Mouse (Mus musculus): ENCODE measurements at regions not wholly inside any gene's neighbourhood (a gene's known extent, or its start where the extent isn't known, plus 50 kb on each side); places are given as distances from the start of the nearest gene placed in this dataset.

DNA sequence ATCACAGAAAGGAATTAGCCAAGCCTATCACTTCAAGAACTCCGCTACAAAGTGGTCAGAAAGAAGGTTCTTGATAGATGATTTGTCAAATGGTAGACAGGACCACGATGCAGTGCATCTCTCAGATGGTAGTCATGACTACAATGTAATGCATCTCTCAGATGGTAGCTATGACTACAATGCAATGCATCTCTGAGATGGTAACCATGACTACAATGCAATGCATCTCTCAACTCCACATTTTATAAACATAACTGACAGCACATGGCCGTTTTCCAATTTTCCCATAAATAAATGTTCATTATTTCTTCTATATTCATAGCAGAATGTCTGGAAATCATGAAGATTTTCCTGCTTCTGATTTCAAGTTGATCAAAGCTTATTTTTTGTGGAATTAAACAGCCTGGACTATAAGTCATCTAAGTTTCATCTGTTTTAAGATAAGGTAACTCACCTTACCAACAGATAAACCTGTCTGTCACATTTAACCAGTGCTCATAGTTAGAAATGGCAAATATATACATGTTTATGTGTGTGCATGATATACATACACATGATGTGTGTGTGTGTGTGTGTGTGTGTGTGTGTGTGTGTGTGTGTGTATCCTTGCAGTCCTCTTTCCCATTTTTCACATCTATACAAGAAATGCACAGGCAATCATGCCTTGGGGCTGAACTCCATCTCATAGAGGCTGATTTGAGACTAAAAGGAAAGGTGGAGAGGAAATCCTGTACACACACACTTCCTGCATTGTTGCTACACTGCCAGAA is 122.4 kb downstream of the Phf3 start:
- no peaks in the 10 kb centered on the region for H3K4me1 ChIP-seq (ENCODE audit: control insufficient read depth, insufficient read depth, low read length)
- H3K27me3 ChIP-seq (ENCODE audit: control insufficient read depth, insufficient read depth, low read length), result no peaks in the 10 kb centered on the region
- H3K9ac ChIP-seq (ENCODE audit: low read depth, low read length), result no peak overlapping the region
- H3K36me3 ChIP-seq (ENCODE audit: control insufficient read depth, insufficient read depth, low read length), result no peaks in the 10 kb centered on the region
- no peak overlapping the region for H3K4me3 ChIP-seq (ENCODE audit: insufficient read depth, low read depth, low read length)
- no peak for DNase-seq (ENCODE audit: extremely low read depth, low read depth, low spot score)
- no peak for TF ChIP-seq POLR2A (IDR thresholded peaks at IDR 0.05; ENCODE audit: extremely low read depth, insufficient read depth, low read length)
- no peak overlapping the region for H3K27ac ChIP-seq (replicated peaks; ENCODE audit: insufficient read depth, low read depth, low read length)
- H3K79me2 ChIP-seq (ENCODE audit: control insufficient read depth, insufficient read depth, low read length), result no peaks in the 10 kb centered on the region
- WGBS, result 62% methylated on average over 3 of the region's 3 CpGs

DNA sequence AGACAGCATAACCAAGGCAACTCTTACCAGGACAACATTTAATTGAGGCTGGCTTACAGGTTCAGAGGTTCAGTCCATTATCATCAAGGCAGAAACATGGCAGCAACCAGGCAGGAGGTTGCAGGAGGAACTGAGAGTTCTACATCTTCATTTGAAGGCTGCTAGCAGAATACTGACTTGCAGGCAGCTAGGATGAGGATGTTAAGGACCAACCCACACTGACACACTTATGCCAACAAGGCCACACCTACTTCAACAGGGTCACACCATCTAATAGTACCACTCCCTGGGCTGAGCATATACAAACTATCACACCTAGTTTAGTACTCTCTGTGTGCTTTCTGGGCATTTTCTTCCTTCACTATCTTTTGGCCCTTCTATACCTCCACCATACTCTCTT is 131.8 kb downstream of the Phf3 start:
- H3K4me3 ChIP-seq (ENCODE audit: insufficient read depth, low read depth, low read length), result no peak overlapping the region
- no peak overlapping the region for H3K9ac ChIP-seq (ENCODE audit: low read depth, low read length)
- TF ChIP-seq POLR2A (IDR thresholded peaks at IDR 0.05; ENCODE audit: extremely low read depth, insufficient read depth, low read length) (no peak), CTCF (IDR thresholded peaks at IDR 0.05; ENCODE audit: low read depth, low read length) (no peak)
- DNase-seq (ENCODE audit: extremely low read depth, low read depth, low spot score), result no peak
- no peaks in the 10 kb centered on the region for H3K4me1 ChIP-seq (ENCODE audit: control insufficient read depth, insufficient read depth, low read length)
- no peaks in the 10 kb centered on the region for H3K27me3 ChIP-seq (ENCODE audit: control insufficient read depth, insufficient read depth, low read length)
- no peak overlapping the region for H3K27ac ChIP-seq (replicated peaks; ENCODE audit: insufficient read depth, low read depth, low read length)
- no peaks in the 10 kb centered on the region for H3K36me3 ChIP-seq (ENCODE audit: control insufficient read depth, insufficient read depth, low read length)
- H3K79me2 ChIP-seq (ENCODE audit: control insufficient read depth, insufficient read depth, low read length), result no peaks in the 10 kb centered on the region

DNA sequence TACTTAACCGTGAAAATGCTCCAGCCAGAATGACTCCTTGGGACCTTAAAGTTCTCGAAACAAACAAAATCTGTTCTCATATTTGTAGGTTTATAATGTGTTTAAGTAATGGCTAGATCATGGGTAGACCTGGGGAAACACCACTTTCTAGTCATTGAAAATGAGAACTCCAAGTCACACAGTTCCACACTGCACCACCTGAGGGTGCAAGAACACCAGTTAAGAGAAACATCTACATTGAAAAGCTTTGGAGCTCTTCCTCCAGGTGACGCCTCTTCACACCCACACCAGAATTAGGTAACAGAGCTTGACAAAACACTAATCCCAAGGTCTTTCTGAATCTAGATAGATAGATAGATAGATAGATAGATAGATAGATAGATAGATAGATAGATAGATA is 132.9 kb downstream of the Phf3 start:
- no peak overlapping the region for H3K27ac ChIP-seq (replicated peaks; ENCODE audit: insufficient read depth, low read depth, low read length)
- no peak overlapping the region for H3K4me3 ChIP-seq (ENCODE audit: insufficient read depth, low read depth, low read length)
- no peak overlapping the region for H3K9ac ChIP-seq (ENCODE audit: low read depth, low read length)
- no peaks in the 10 kb centered on the region for H3K36me3 ChIP-seq (ENCODE audit: control insufficient read depth, insufficient read depth, low read length)
- no peak for TF ChIP-seq POLR2A (IDR thresholded peaks at IDR 0.05; ENCODE audit: extremely low read depth, insufficient read depth, low read length)
- TF ChIP-seq CTCF (IDR thresholded peaks at IDR 0.05; ENCODE audit: low read depth, low read length), result no peak
- WGBS, result 57% methylated on average over 3 of the region's 3 CpGs
- H3K79me2 ChIP-seq (ENCODE audit: control insufficient read depth, insufficient read depth, low read length), result no peaks in the 10 kb centered on the region
- H3K4me1 ChIP-seq (ENCODE audit: control insufficient read depth, insufficient read depth, low read length), result no peaks in the 10 kb centered on the region
- DNase-seq (ENCODE audit: extremely low read depth, low read depth, low spot score), result no peak
- no peaks in the 10 kb centered on the region for H3K27me3 ChIP-seq (ENCODE audit: control insufficient read depth, insufficient read depth, low read length)

DNA sequence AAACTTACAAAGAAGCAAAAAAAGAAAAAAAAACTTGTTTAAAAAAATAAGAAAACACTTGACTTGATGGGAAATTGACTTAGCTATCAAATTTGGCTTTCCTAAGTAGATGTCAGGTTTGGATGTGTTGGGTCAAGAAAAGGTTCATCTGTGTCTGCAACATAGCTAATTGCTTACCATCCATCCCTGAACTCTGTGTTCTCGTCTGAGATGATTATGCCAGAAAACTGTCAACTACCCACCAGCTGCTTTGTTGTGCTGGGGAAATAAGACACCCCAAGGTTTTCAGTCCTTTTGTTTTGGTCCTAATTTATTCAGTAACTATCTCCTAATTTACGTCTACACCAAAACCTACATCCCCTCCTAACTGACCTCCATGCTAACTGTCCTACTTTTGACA is 152.2 kb downstream of the Phf3 start:
- no peaks in the 10 kb centered on the region for H3K36me3 ChIP-seq (ENCODE audit: control insufficient read depth, insufficient read depth, low read length)
- H3K4me3 ChIP-seq (ENCODE audit: insufficient read depth, low read depth, low read length), result no peak overlapping the region
- no peak for TF ChIP-seq CTCF (IDR thresholded peaks at IDR 0.05; ENCODE audit: low read depth, low read length)
- TF ChIP-seq POLR2A (IDR thresholded peaks at IDR 0.05; ENCODE audit: extremely low read depth, insufficient read depth, low read length), result no peak
- H3K27ac ChIP-seq (replicated peaks; ENCODE audit: insufficient read depth, low read depth, low read length), result no peak overlapping the region
- 61% methylated on average over 2 of the region's 2 CpGs for WGBS
- no peaks in the 10 kb centered on the region for H3K79me2 ChIP-seq (ENCODE audit: control insufficient read depth, insufficient read depth, low read length)
- no peaks in the 10 kb centered on the region for H3K27me3 ChIP-seq (ENCODE audit: control insufficient read depth, insufficient read depth, low read length)
- H3K4me1 ChIP-seq (ENCODE audit: control insufficient read depth, insufficient read depth, low read length), result no peaks in the 10 kb centered on the region
- no peak overlapping the region for H3K9ac ChIP-seq (ENCODE audit: low read depth, low read length)
- DNase-seq (ENCODE audit: extremely low read depth, low read depth, low spot score), result no peak

DNA sequence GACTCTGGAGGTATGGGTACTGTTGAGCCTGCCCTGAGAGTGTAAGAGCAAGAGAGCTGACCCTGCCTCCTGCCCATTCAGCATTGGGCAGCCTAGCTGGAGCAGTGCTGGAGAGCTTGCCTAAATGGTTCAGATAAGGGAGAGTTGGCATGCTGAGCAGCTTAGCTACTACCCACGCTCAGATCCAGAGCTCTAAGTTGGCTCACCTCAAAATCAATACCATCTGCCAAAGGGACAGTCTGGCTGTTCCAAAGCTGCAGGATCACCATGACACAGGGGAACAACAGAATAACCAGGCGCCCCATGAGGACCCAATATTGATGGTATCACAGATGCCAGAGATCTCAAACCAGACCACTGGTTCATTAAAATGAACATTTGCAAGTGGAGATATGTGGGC is 152.9 kb downstream of the Phf3 start:
- Histone ChIP-seq H3K36me3 (ENCODE audit: control insufficient read depth, insufficient read depth, low read length) (no peaks in the 10 kb centered on the region), H3K9ac (ENCODE audit: low read depth, low read length) (no peak overlapping the region), H3K4me1 (ENCODE audit: control insufficient read depth, insufficient read depth, low read length) (no peaks in the 10 kb centered on the region), H3K79me2 (ENCODE audit: control insufficient read depth, insufficient read depth, low read length) (no peaks in the 10 kb centered on the region), H3K4me3 (ENCODE audit: insufficient read depth, low read depth, low read length) (no peak overlapping the region), H3K27ac (replicated peaks; ENCODE audit: insufficient read depth, low read depth, low read length) (no peak overlapping the region), H3K27me3 (ENCODE audit: control insufficient read depth, insufficient read depth, low read length) (no peaks in the 10 kb centered on the region)
- no peak for DNase-seq (ENCODE audit: extremely low read depth, low read depth, low spot score)
- TF ChIP-seq POLR2A (IDR thresholded peaks at IDR 0.05; ENCODE audit: extremely low read depth, insufficient read depth, low read length) (no peak), CTCF (IDR thresholded peaks at IDR 0.05; ENCODE audit: low read depth, low read length) (no peak)
- WGBS, result 64% methylated on average over 2 of the region's 2 CpGs

DNA sequence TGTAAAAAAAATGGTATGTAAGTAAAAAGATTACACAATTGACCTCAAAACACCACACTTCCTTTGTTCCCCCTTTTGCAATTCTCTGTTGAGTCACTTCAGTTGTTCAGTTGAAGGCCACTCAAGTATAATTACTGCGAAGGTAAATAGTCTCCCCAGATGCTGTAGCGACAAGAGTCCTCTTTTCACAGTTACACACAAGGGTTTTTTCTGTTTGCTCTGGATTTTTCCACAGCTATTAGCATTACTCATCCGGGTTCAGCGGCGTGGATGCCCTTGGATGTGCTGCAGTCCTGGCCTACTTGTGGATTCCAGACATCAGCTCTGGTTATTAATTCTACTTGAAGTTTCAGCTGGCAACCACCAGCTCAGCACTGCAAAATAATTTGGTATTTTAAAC is 155.1 kb downstream of the Phf3 start:
- Histone ChIP-seq H3K4me1 (ENCODE audit: control insufficient read depth, insufficient read depth, low read length) (no peaks in the 10 kb centered on the region), H3K4me3 (ENCODE audit: insufficient read depth, low read depth, low read length) (no peak overlapping the region), H3K27ac (replicated peaks; ENCODE audit: insufficient read depth, low read depth, low read length) (no peak overlapping the region), H3K79me2 (ENCODE audit: control insufficient read depth, insufficient read depth, low read length) (no peaks in the 10 kb centered on the region), H3K9ac (ENCODE audit: low read depth, low read length) (no peak overlapping the region), H3K36me3 (ENCODE audit: control insufficient read depth, insufficient read depth, low read length) (no peaks in the 10 kb centered on the region), H3K27me3 (ENCODE audit: control insufficient read depth, insufficient read depth, low read length) (no peaks in the 10 kb centered on the region)
- TF ChIP-seq POLR2A (IDR thresholded peaks at IDR 0.05; ENCODE audit: extremely low read depth, insufficient read depth, low read length) (no peak), CTCF (IDR thresholded peaks at IDR 0.05; ENCODE audit: low read depth, low read length) (no peak)
- no peak for DNase-seq (ENCODE audit: extremely low read depth, low read depth, low spot score)
- WGBS, result 71% methylated on average over 5 of the region's 5 CpGs

Measured in liver, adult 2 months (tissue).